Comparison of ENCODE assay signal across 8 mouse cellular contexts in genomic region chr1:171113873-171114299, GRCm38 (mm10). TPM values are rescaled to one million over a fixed set of nuclear protein-coding genes. Genes with fewer than 3 reads are reported as not detected.
DNase-seq lines count a peak whose midpoint lies in the region; ATAC-seq and TF ChIP-seq lines count a peak whose summit lies in the region.

Gene Cfap126, plus strand, starts transcription at chr1:171113918.

- H3K27ac ChIP-seq in embryonic fibroblast, embryonic 13.5 days (ENCODE audit: insufficient read depth, low read length) = peak within 1 kb of the TSS; percentile 95
- H3K27ac ChIP-seq in heart, embryonic 11.5 days (ENCODE audit: low read depth, low read length) = peak within 1 kb of the TSS; percentile 78
- peak within 1 kb of the TSS; percentile 90 for H3K27ac ChIP-seq in kidney, embryonic 15.5 days
- H3K27ac ChIP-seq in liver, adult 2 months (replicated peaks; ENCODE audit: insufficient read depth, low read depth, low read length) = peak within 1 kb of the TSS; percentile 78

- DNase-seq in A20 (ENCODE audit: low read depth, low spot score) = peak; percentile 68
- peak; percentile 57 to 70 for DNase-seq in adrenal gland, postnatal 4 days (ENCODE audit: low spot score in 2 of 2)
- DNase-seq in liver, adult 2 months (ENCODE audit: extremely low read depth, low read depth, low spot score) = peak; percentile 89
- peak; percentile 45 to 54 for DNase-seq in monocyte, adult 2 months (ENCODE audit: low read depth in 1 of 2, low spot score in 2 of 2)
- DNase-seq in spleen, postnatal 36 days (ENCODE audit: low spot score in 2 of 2) = peak; percentile 53 to 66

- peak; percentile 37; the same call in 1 of the 2 replicates for ATAC-seq in heart, embryonic 11.5 days (replicated peaks; ENCODE audit: insufficient number of reproducible peaks, low FRiP score, low TSS enrichment)
- peak; percentile 61 for ATAC-seq in kidney, embryonic 15.5 days (replicated peaks; ENCODE audit: low FRiP score)

- peak within 1 kb of the TSS; percentile 20 for H3K4me3 ChIP-seq in embryonic fibroblast, embryonic 13.5 days (ENCODE audit: insufficient read depth, low read length)
- peak within 1 kb of the TSS; percentile 60 for H3K4me3 ChIP-seq in heart, embryonic 11.5 days (ENCODE audit: low read depth, low read length)
- peak within 1 kb of the TSS; percentile 53 for H3K4me3 ChIP-seq in kidney, embryonic 15.5 days (replicated peaks)
- H3K4me3 ChIP-seq in liver, adult 2 months (ENCODE audit: insufficient read depth, low read depth, low read length) = peak within 1 kb of the TSS; percentile 68

- no peaks in the 10 kb centered on the region for H3K79me2 ChIP-seq in liver, adult 2 months (ENCODE audit: control insufficient read depth, insufficient read depth, low read length)

- peak; percentile 74 for TF ChIP-seq POLR2A in embryonic fibroblast, embryonic 13.5 days (IDR thresholded peaks at IDR 0.05; ENCODE audit: low read depth, low read length)
- TF ChIP-seq POLR2A in liver, adult 2 months (IDR thresholded peaks at IDR 0.05; ENCODE audit: extremely low read depth, insufficient read depth, low read length) = peak; percentile 64; the same call in 1 of the 2 replicates

- no peaks in the 10 kb centered on the region for H3K27me3 ChIP-seq in heart, embryonic 11.5 days (ENCODE audit: control insufficient read depth, insufficient read depth, low read length)
- no peaks in the 10 kb centered on the region for H3K27me3 ChIP-seq in kidney, embryonic 15.5 days
- no peaks in the 10 kb centered on the region for H3K27me3 ChIP-seq in liver, adult 2 months (ENCODE audit: control insufficient read depth, insufficient read depth, low read length)

- peak within 1 kb of the TSS; percentile 75 for H3K4me2 ChIP-seq in heart, embryonic 11.5 days
- H3K4me2 ChIP-seq in kidney, embryonic 15.5 days = peak within 1 kb of the TSS; percentile 73

- no peaks in the 10 kb centered on the region for H3K36me3 ChIP-seq in heart, embryonic 11.5 days (ENCODE audit: control insufficient read depth, insufficient read depth, low read length)
- H3K36me3 ChIP-seq in kidney, embryonic 15.5 days = no peaks in the 10 kb centered on the region
- H3K36me3 ChIP-seq in liver, adult 2 months (ENCODE audit: control insufficient read depth, insufficient read depth, low read length) = no peaks in the 10 kb centered on the region

- WGBS in heart, embryonic 11.5 days (ENCODE audit: insufficient replicate concordance) = under 1% methylated on average over 24 of the region's 24 CpGs
- WGBS in kidney, embryonic 15.5 days = under 1% methylated on average over 24 of the region's 24 CpGs
- WGBS in liver, adult 2 months = 4% methylated on average over 24 of the region's 24 CpGs

- peak within 1 kb of the TSS; percentile 82 for H3K9ac ChIP-seq in heart, embryonic 11.5 days (ENCODE audit: low read depth, low read length)
- peak within 1 kb of the TSS; percentile 64 for H3K9ac ChIP-seq in kidney, embryonic 15.5 days
- peak within 1 kb of the TSS; percentile 76 for H3K9ac ChIP-seq in liver, adult 2 months (ENCODE audit: low read depth, low read length)

- TF ChIP-seq CTCF in embryonic fibroblast, embryonic 13.5 days (IDR thresholded peaks at IDR 0.05; ENCODE audit: borderline replicate concordance, insufficient read depth, low read length) = no peak
- no peak for TF ChIP-seq CTCF in liver, adult 2 months (IDR thresholded peaks at IDR 0.05; ENCODE audit: low read depth, low read length)

- H3K4me1 ChIP-seq in embryonic fibroblast, embryonic 13.5 days (ENCODE audit: control insufficient read depth, insufficient read depth, low read length) = no peaks in the 10 kb centered on the region
- peaks cover 5% of the 10 kb centered on the region; the same call in 1 of the 2 replicates for H3K4me1 ChIP-seq in heart, embryonic 11.5 days (ENCODE audit: control insufficient read depth, insufficient read depth, low read length)
- peaks cover 23% of the 10 kb centered on the region; the same call in 1 of the 2 replicates for H3K4me1 ChIP-seq in kidney, embryonic 15.5 days
- peaks cover 11% of the 10 kb centered on the region for H3K4me1 ChIP-seq in liver, adult 2 months (ENCODE audit: control insufficient read depth, insufficient read depth, low read length)

- no peaks in the 10 kb centered on the region for H3K9me3 ChIP-seq in heart, embryonic 11.5 days (replicated peaks; ENCODE audit: control insufficient read depth, low read length)
- no peaks in the 10 kb centered on the region for H3K9me3 ChIP-seq in kidney, embryonic 15.5 days (replicated peaks)

RNA-seq across cellular contexts. Expression of gene Cfap126, which starts in this region (rescaled TPM):
- 1 to 10 TPM; 2.1 to 2.7 TPM for total RNA-seq in adrenal gland, postnatal 4 days (2021)
- polyA plus RNA-seq in embryonic fibroblast, embryonic 13.5 days (2011; ENCODE audit: insufficient read length, low read depth, missing spikeins) = 2.4 and 2.5 TPM in 2 replicates
- 2.7 and 5.6 TPM in 2 replicates for polyA plus RNA-seq in heart, embryonic 11.5 days (2014; fragmentation: Nextera tagmentation; extraction: Ambion mirVana)
- 2.0 and 2.1 TPM in 2 replicates for polyA plus RNA-seq in kidney, embryonic 15.5 days (2015; fragmentation: Nextera tagmentation; extraction: Ambion mirVana)
- total RNA-seq in liver, adult 2 months (2014; rRNA removed) = 0.13 and 0.37 TPM in 2 replicates
- polyA plus RNA-seq in liver, adult 2 months (2012; rRNA removed) = 1.5 and 3.5 TPM in 2 replicates

Comparison
In these comparisons a context has a peak if more than half of its experiments do, and no peak if none do; other contexts are left out.
1. Peak in every context shown above with its lines: DNase-seq, ATAC-seq, H3K4me3 ChIP-seq and H3K27ac ChIP-seq.